Mouse (Mus musculus) midbrain, embryonic 12.5 days (tissue): ENCODE results near the gene Hist1h2an. TPM values are rescaled to one million over a fixed set of nuclear protein-coding genes. Genes with fewer than 3 reads are reported as not detected.
"Not testable (repeated sequence)": the region's sequence is repeated elsewhere in the genome, so short reads cannot be mapped to it uniquely, and the experiment has no call there.

Source experiments
- ATAC-seq: fragments of 200-750 bp; cut with Nextera tagmentation; 2 replicates; pipeline ENCODE4 v1.8.0; 2017; ENCODE audit warnings: low read depth, moderate TSS enrichment, moderate library complexity; ENCODE audit not compliant: low FRiP score
- H3K27ac ChIP-seq: fragments of 300-500 bp; sonication (generic); replicated peaks from 2 replicates; pipeline ENCODE4 v1.5.1; 2016; ENCODE audit warnings: mild to moderate bottlenecking
- H3K27me3 ChIP-seq: fragments of 300-500 bp; sonication (generic); 2 replicates; pipeline ENCODE4 v1.6.1; 2016; ENCODE audit warnings: mild to moderate bottlenecking
- H3K36me3 ChIP-seq: fragments of 300-500 bp; sonication (generic); 2 replicates; pipeline ENCODE4 v1.6.1; 2016
- H3K4me1 ChIP-seq: fragments of 300-500 bp; sonication (generic); 2 replicates; pipeline ENCODE4 v1.6.1; 2016
- H3K4me2 ChIP-seq: fragments of 300-500 bp; sonication (generic); replicated peaks from 2 replicates; pipeline ENCODE4 v1.6.1; 2016; ENCODE audit warnings: mild to moderate bottlenecking, moderate library complexity
- H3K4me3 ChIP-seq: fragments of 300-500 bp; sonication (generic); 2 replicates; pipeline ENCODE4 v1.5.1; 2016; ENCODE audit warnings: mild to moderate bottlenecking
- H3K9ac ChIP-seq: fragments of 300-500 bp; sonication (generic); replicated peaks from 2 replicates; pipeline ENCODE4 v1.6.1; 2016; ENCODE audit warnings: mild to moderate bottlenecking, moderate library complexity
- H3K9me3 ChIP-seq: fragments of 300-500 bp; sonication (generic); 2 replicates; pipeline ENCODE4 v1.6.1; 2016; ENCODE audit warnings: mild to moderate bottlenecking
- WGBS: fragments of 180-500 bp; shearing (Covaris S2); methylation state at CpG from one replicate; pipeline ENCODE4 v1.1.7; 2016; 5-methylcytosine and 5-hydroxymethylcytosine counted together
- polyA plus RNA-seq: library from polyadenylated mRNA; unstranded; fragments of >200 nt; fragmentation: Nextera tagmentation; extraction: Ambion mirVana; gene quantifications from 2 replicates; pipeline ENCODE4 v1.2.1, GENCODE M21; 2016

Gene Hist1h2an
- polyA plus RNA-seq, 1 experiment from 2014 or later = 12.2 TPM

DNA sequence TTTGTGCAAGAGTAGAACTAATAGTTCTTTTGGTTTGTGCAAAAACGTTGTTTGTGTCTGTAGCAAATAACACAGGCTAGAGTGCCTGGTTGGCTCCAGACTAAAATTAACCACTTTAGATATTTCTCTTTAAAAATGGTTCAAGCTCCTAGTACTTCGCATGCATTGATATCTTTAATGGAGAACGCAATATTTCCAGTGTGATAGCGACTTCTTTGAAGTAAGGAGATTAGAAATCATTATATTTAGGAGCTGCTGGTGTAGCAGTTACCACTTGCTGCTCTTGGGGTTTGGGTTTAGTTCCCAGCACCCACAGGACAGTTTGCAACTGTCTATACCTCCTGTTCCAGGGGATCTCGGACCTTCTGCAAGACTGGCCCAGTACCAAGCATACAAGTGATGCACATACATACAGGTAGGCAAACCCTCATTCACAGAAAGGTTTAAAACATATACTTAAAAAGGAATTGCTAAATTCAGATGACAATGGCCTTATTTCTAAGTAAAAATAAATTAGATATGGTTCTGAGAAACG, 5.9 kb downstream of the Hist1h2an start:
- Histone ChIP-seq H3K27me3 (no peaks in the 10 kb centered on the region), H3K9ac (no peak overlapping the region), H3K4me3 (peak overlapping the region; percentile 57; the same call in 1 of the 2 replicates), H3K9me3 (no peaks in the 10 kb centered on the region), H3K36me3 (no peaks in the 10 kb centered on the region), H3K27ac (peak overlapping the region; percentile 95), H3K4me1 (peaks cover 36% of the 10 kb centered on the region), H3K4me2 (peak overlapping the region; percentile 90)
- no peak for ATAC-seq
- WGBS = 42% methylated on average over 6 of the region's 6 CpGs

DNA sequence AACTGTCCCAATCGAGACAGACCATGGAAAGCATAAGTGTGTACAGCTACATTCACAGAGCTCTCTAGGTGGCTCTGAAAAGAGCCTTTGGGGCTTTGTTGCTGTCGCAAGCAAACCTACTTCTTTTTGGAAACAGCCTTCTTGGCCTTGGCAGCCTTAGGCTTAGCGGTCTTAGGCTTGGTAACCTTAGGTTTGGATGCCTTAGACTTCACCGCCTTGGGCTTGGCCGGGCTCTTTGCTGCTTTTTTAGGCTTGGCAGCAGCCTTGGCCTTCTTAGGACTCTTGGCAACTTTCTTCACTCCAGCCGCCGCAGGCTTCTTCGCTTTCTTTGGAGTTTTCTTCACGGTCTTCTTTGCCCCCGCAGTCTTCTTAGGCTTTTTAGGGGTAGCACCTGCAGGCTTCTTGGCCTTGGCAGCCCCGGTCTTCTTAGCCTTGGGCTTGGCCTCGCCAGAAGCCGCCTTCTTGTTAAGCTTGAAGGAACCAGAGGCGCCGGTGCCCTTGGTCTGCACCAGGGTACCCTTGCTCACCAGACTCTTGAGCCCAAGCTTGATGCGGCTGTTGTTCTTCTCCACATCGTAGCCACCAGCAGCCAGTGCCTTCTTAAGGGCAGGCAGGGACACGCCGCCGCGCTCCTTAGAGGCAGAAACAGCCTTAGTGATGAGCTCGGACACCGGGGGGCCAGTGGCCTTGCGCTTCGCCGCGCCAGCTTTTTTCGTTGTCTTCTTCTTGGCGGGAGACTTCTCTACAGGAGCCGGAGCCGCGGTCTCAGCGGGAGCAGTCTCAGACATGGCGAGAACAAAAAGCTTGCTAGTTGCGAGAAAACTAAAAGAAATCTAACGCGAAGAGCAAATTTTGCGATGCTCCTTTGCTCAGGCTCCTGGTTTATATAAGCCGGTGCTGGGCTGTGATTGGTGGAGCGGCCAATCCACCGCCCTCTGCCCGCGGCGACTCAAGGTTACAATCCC, 7.0 kb downstream of the Hist1h2an start, which contains the start of gene Hist1h1b:
TSS of gene Hist1h1b (minus strand) at position 859 of the 965 bp plus-strand sequence.
- no peaks in the 10 kb centered on the region for H3K9me3 ChIP-seq
- peak; percentile 45; the same call in 1 of the 2 replicates for ATAC-seq
- H3K27me3 ChIP-seq = no peaks in the 10 kb centered on the region
- peak within 1 kb of the TSS; percentile 90 for H3K4me2 ChIP-seq
- under 1% methylated on average over 44 of the region's 44 CpGs for WGBS
- H3K4me1 ChIP-seq = peaks cover 31% of the 10 kb centered on the region
- H3K27ac ChIP-seq = peak within 1 kb of the TSS; percentile 95
- peak within 1 kb of the TSS; percentile 83 for H3K9ac ChIP-seq
- no peaks in the 10 kb centered on the region for H3K36me3 ChIP-seq
- peak within 1 kb of the TSS; percentile 57 for H3K4me3 ChIP-seq

DNA sequence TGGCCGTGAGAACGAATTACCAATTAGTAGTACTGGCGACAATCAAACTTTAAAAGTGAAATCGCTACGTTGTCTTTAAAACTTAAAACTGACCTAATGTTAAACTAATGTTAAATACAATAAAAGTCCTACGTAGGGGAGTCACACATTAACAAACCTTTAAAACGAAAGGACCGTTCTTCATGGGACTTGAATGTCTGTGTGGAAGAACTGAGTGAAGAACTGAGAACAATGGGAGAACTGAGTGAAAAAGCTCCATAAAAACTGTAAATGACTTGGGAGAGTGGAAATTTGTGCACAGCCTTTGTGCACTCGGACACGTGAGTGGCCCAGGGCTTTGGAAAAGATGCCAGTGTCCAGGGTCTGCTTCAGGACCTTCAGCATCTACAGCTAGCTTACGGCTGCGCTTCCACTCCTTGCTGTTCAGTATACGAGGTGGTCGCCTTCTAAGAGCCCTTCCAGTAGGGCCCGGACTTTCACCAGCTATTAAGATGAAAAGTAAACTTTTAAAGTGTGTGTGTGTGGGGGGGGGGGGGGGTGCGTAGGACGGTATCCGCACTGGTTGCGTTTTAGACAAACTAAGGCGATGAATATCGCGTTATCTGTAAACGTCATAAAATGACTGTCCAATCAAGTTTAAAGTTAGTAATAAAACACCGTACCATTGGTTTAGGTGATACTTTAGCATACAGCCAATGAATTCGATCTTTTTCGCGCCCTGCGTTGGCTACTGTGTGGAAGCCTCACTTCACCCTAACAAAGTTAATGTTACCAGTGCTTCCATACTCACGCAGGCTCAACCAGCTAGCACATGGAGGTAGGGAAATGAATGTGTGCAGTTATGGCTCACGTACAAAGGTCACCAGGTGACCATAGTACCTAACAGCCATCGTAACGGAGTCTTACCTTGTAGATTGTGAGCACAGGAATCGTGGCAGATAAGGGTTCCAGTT, 7.9 kb downstream of the Hist1h2an start:
- H3K4me3 ChIP-seq = peak overlapping the region; percentile 57
- WGBS = 6% methylated on average over 32 of the region's 33 CpGs
- H3K9ac ChIP-seq = peak overlapping the region; percentile 83
- H3K4me2 ChIP-seq = peak overlapping the region; percentile 90
- peak; percentile 84 for ATAC-seq
- H3K36me3 ChIP-seq = no peaks in the 10 kb centered on the region
- H3K9me3 ChIP-seq = no peaks in the 10 kb centered on the region
- peaks cover 27% of the 10 kb centered on the region for H3K4me1 ChIP-seq
- H3K27me3 ChIP-seq = no peaks in the 10 kb centered on the region
- H3K27ac ChIP-seq = peak overlapping the region; percentile 95

DNA sequence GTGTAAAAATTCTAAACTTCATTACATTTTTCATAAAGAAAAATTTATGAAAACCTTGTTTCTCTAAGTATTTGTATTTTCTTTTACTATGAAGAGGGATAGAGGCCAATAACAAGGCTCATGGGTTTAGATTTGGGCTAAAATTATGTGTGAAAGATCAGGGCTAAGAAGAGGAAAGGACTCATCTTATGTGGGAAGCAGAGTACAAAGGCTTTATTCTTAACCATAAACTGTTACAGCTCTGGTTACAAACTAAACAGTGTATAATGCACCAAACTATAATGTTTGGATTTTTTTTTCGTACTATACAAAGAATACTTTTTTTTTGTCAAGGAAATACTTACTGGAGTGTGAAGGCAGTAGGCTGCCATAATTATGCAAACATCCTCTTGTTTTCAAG, 31.3 kb downstream of the Hist1h2an start:
- no peak for ATAC-seq
- peaks cover 13% of the 10 kb centered on the region; the same call in 1 of the 2 replicates for H3K4me1 ChIP-seq
- H3K36me3 ChIP-seq = no peaks in the 10 kb centered on the region
- H3K9ac ChIP-seq = no peak overlapping the region
- no peaks in the 10 kb centered on the region for H3K9me3 ChIP-seq
- no peak overlapping the region for H3K27ac ChIP-seq
- peak overlapping the region; percentile 33; the same call in 1 of the 2 replicates for H3K4me2 ChIP-seq
- 73% methylated on average over 1 of the region's 1 CpGs for WGBS
- H3K4me3 ChIP-seq = no peak overlapping the region
- H3K27me3 ChIP-seq = no peaks in the 10 kb centered on the region

DNA sequence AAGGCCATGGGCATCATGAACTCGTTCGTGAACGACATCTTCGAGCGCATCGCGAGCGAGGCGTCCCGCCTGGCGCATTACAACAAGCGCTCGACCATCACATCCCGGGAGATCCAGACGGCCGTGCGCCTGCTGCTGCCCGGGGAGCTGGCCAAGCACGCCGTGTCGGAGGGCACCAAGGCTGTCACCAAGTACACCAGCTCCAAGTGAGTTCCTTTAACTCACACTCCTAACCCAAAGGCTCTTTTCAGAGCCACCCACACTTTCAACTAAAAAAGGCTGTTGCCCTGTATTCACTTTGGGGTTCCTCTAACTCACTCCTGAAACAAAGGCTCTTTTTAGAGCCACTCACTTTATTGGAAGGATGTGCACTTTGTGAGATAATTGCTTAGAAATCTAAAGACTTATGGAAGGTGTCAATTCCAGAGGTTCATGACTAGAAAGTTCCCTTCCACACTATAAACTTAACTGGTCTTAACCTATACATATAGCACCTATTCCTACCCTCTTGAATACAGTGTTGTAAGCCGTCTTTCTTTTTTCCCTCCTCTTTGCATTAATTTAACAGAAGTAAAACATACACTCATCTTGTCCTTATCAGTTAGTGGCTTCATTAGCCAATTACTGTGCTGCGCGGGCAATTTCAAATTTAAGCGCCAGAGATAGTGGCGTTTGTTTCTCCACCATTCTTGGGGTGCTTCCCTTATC, 32.6 kb downstream of the Hist1h2an start:
- under 1% methylated on average over 23 of the region's 26 CpGs for WGBS
- Histone ChIP-seq H3K4me3 (peak overlapping the region; percentile 47), H3K27ac (peak overlapping the region; percentile 95), H3K9ac (peak overlapping the region; percentile 52), H3K4me2 (peak overlapping the region; percentile 71), H3K4me1 (peaks cover 14% of the 10 kb centered on the region)
- H3K36me3 ChIP-seq, H3K9me3 ChIP-seq, H3K27me3 ChIP-seq: not testable (repeated sequence)
- ATAC-seq = peak; percentile 5; the same call in 1 of the 2 replicates

DNA sequence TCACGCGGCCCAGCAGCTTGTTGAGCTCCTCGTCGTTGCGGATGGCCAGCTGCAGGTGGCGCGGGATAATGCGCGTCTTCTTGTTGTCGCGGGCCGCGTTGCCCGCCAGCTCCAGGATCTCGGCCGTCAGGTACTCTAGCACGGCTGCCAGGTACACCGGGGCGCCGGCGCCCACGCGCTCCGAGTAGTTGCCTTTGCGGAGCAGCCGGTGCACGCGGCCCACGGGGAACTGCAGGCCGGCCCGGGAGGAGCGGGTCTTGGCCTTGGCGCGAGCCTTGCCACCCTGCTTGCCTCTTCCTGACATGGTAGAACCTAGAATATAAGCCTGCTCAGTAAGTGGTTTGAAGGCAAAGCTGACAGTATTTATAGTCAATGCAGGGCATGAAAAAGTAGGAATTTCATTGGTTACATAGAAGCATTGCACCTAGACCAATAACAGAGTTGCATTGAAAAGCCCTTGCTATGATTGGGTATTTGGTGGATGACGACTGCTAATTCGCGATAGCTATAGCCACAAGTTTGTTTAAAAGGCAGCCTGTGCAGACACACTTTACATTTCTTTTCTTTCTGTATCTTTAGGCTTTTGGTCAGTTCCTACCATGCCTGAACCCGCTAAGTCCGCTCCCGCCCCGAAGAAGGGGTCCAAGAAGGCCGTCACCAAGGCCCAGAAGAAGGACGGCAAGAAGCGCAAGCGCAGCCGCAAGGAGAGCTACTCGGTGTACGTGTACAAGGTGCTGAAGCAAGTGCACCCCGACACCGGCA, 33.3 kb downstream of the Hist1h2an start, which contains the start of the genes Hist1h2ak and Hist1h2bn:
TSS of gene Hist1h2ak (minus strand) at position 304 of the 762 bp plus-strand sequence.
TSS of gene Hist1h2bn (plus strand) at position 600 of the 762 bp plus-strand sequence.
- Histone ChIP-seq H3K4me2 (peak within 1 kb of the TSS; percentile 71), H3K4me1 (peaks cover 21% of the 10 kb centered on the region), H3K27ac (peak within 1 kb of the TSS; percentile 95), H3K9ac (peak within 1 kb of the TSS; percentile 60), H3K4me3 (peak within 1 kb of the TSS; percentile 47)
- H3K36me3 ChIP-seq, H3K27me3 ChIP-seq, H3K9me3 ChIP-seq: not testable (repeated sequence)
- WGBS = 0% methylated on average over 44 of the region's 50 CpGs
- ATAC-seq = peak; percentile 93

DNA sequence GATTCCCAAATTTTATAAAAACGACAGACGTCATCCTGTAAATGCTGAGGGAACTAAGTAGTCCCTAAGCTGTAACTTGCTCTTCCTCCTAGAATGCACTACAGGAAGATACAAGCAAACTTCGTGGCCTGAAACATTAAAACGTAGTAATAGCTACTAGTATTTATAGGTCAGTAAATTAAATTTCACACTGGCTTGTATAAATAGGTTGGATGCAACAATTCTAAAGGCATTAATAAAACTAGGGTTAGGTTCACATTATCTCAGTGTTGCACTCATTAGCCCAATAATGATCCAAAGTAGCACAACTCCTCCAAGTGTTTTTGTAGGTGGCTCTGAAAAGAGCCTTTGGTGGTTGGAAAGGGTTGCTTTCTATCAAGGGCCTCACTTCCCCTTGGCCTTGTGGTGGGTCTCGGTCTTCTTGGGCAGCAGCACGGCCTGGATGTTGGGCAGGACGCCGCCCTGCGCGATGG, 33.9 kb downstream of the Hist1h2an start:
- 4% methylated on average over 10 of the region's 10 CpGs for WGBS
- Histone ChIP-seq H3K27ac (peak overlapping the region; percentile 95), H3K36me3 (no peaks in the 10 kb centered on the region), H3K4me3 (peak overlapping the region; percentile 47), H3K9me3 (no peaks in the 10 kb centered on the region), H3K27me3 (no peaks in the 10 kb centered on the region), H3K4me2 (peak overlapping the region; percentile 71), H3K4me1 (peaks cover 24% of the 10 kb centered on the region), H3K9ac (peak overlapping the region; percentile 60)
- no peak for ATAC-seq

GRCm38 (mm10) chr13:21752356-21752755, 34.7 kb downstream of the Hist1h2an start:
- ATAC-seq = no peak
- Histone ChIP-seq H3K36me3 (no peaks in the 10 kb centered on the region), H3K4me3 (no peak overlapping the region), H3K4me1 (peaks cover 27% of the 10 kb centered on the region), H3K9ac (0 out of 2 replicates have a peak overlapping the region, but pooled peaks have one; percentile 24), H3K9me3 (no peaks in the 10 kb centered on the region), H3K4me2 (peak overlapping the region; percentile 71), H3K27ac (peak overlapping the region; percentile 95), H3K27me3 (no peaks in the 10 kb centered on the region)
- WGBS = 39% methylated on average over 3 of the region's 3 CpGs

DNA sequence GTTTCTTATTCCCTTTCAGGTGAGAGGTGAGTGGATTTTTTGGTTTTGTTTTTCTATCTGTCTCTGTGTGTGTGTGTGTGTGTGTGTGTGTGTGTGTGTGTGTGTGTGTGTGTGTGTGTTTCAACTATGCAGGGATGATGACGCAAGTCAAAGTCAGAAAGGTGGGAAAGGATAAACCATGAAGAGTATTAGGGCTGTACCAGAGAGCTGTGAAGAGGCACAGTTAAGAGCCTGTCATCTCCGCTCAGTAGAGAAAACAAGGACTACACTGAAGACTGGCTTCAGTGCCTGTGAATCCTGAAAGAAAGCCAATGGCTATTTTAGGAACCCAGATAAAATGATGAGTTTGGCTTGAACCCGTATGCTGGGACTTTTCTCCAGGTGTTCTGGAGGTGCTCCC, 35.2 kb downstream of the Hist1h2an start:
- Histone ChIP-seq H3K4me2 (no peak overlapping the region; the same call in 1 of the 2 replicates), H3K27ac (peak overlapping the region; percentile 95), H3K27me3 (no peaks in the 10 kb centered on the region), H3K9me3 (no peaks in the 10 kb centered on the region), H3K4me1 (peaks cover 28% of the 10 kb centered on the region), H3K4me3 (no peak overlapping the region), H3K9ac (no peak overlapping the region), H3K36me3 (no peaks in the 10 kb centered on the region)
- no peak for ATAC-seq
- 78% methylated on average over 3 of the region's 3 CpGs for WGBS

- Histone ChIP-seq H3K4me3 (no peak overlapping the region), H3K27ac (peak overlapping the region; percentile 95; the same call in 1 of the 2 replicates), H3K9me3 (no peaks in the 10 kb centered on the region), H3K9ac (no peak overlapping the region), H3K27me3 (no peaks in the 10 kb centered on the region), H3K4me2 (no peak overlapping the region), H3K4me1 (peaks cover 28% of the 10 kb centered on the region), H3K36me3 (no peaks in the 10 kb centered on the region)
- ATAC-seq = no peak
Observed at GRCm38 (mm10) chr13:21751417-21751816, 35.6 kb downstream of the Hist1h2an start.
